In genomic region chr2:24927810-24928479, GRCm38 (mm10) we compare ENCODE assay signal across 8 mouse cellular contexts. TPM values are rescaled to one million over a fixed set of nuclear protein-coding genes. Genes with fewer than 3 reads are reported as not detected.
A peak's percentile ranks its signal among the peaks of the same experiment; 100 is the strongest.
DNase-seq lines count a peak whose midpoint lies in the region; ATAC-seq lines count a peak whose summit lies in the region.

No protein-coding gene starts in this region.

- H3K9ac ChIP-seq in heart, embryonic 16.5 days (ENCODE audit: low read length), result no peak overlapping the region; the same call in 1 of the 2 replicates
- no peak overlapping the region for H3K9ac ChIP-seq in kidney, embryonic 15.5 days
- peak overlapping the region; percentile 11; the same call in 1 of the 2 replicates for H3K9ac ChIP-seq in stomach, embryonic 16.5 days (ENCODE audit: low read length)
- H3K9ac ChIP-seq in hindbrain, embryonic 11.5 days (ENCODE audit: low read depth, low read length), result no peak overlapping the region

- WGBS in heart, embryonic 16.5 days, result 56% methylated on average over 4 of the region's 4 CpGs
- WGBS in kidney, embryonic 15.5 days, result 65% methylated on average over 4 of the region's 4 CpGs
- WGBS in stomach, embryonic 16.5 days, result 49% methylated on average over 4 of the region's 4 CpGs
- 68% methylated on average over 4 of the region's 4 CpGs for WGBS in hindbrain, embryonic 11.5 days

- H3K36me3 ChIP-seq in heart, embryonic 16.5 days (ENCODE audit: control insufficient read depth, insufficient read depth), result no peaks in the 10 kb centered on the region
- H3K36me3 ChIP-seq in kidney, embryonic 15.5 days, result peaks cover 5% of the 10 kb centered on the region; the same call in 1 of the 2 replicates
- no peaks in the 10 kb centered on the region for H3K36me3 ChIP-seq in stomach, embryonic 16.5 days (ENCODE audit: control insufficient read depth, insufficient read depth, low read length)
- H3K36me3 ChIP-seq in hindbrain, embryonic 11.5 days (ENCODE audit: control insufficient read depth, insufficient read depth, low read length), result no peaks in the 10 kb centered on the region

- H3K4me1 ChIP-seq in heart, embryonic 16.5 days (ENCODE audit: control insufficient read depth, insufficient read depth, low read length), result 0 out of 2 replicates have a peak, but pooled peaks cover 2% of the 10 kb centered on the region
- peaks cover 15% of the 10 kb centered on the region for H3K4me1 ChIP-seq in kidney, embryonic 15.5 days
- peaks cover 8% of the 10 kb centered on the region for H3K4me1 ChIP-seq in stomach, embryonic 16.5 days (ENCODE audit: control insufficient read depth, insufficient read depth, low read length)
- no peaks in the 10 kb centered on the region for H3K4me1 ChIP-seq in hindbrain, embryonic 11.5 days (replicated peaks; ENCODE audit: control insufficient read depth, insufficient read depth, low read length)

- no peak overlapping the region for H3K4me3 ChIP-seq in heart, embryonic 16.5 days (ENCODE audit: low read length)
- no peak overlapping the region for H3K4me3 ChIP-seq in kidney, embryonic 15.5 days (replicated peaks)
- H3K4me3 ChIP-seq in stomach, embryonic 16.5 days (replicated peaks; ENCODE audit: low read length), result no peak overlapping the region
- no peak overlapping the region for H3K4me3 ChIP-seq in hindbrain, embryonic 11.5 days (ENCODE audit: low read depth, low read length)

- H3K27ac ChIP-seq in heart, embryonic 16.5 days (ENCODE audit: low read length), result peak overlapping the region; percentile 59
- peak overlapping the region; percentile 83 for H3K27ac ChIP-seq in kidney, embryonic 15.5 days
- H3K27ac ChIP-seq in stomach, embryonic 16.5 days (ENCODE audit: low read length), result peak overlapping the region; percentile 86
- no peak overlapping the region for H3K27ac ChIP-seq in hindbrain, embryonic 11.5 days (ENCODE audit: low read depth, low read length)

- no peak for DNase-seq in heart, adult 9 months (ENCODE audit: low spot score in 2 of 2)
- peak; percentile 42 to 53 for DNase-seq in cerebellum, postnatal 36 days
- no peak for DNase-seq in hindbrain, embryonic 11.5 days (ENCODE audit: low spot score)
- DNase-seq in thymus, postnatal 10 days (ENCODE audit: low spot score in 2 of 2), result no peak
- no peak for DNase-seq in Muller cell, postnatal 12 days (ENCODE audit: inconsistent ontology term)

- no peak for ATAC-seq in heart, embryonic 16.5 days (replicated peaks; ENCODE audit: extremely low read depth, insufficient read depth, low FRiP score)
- ATAC-seq in kidney, embryonic 15.5 days (replicated peaks; ENCODE audit: low FRiP score), result peak; percentile 88
- ATAC-seq in stomach, embryonic 16.5 days (ENCODE audit: insufficient read depth, low FRiP score), result peak; percentile 91
- ATAC-seq in hindbrain, embryonic 11.5 days (ENCODE audit: low FRiP score), result no peak

- H3K27me3 ChIP-seq in heart, embryonic 16.5 days (ENCODE audit: control insufficient read depth, insufficient read depth, low read length), result no peaks in the 10 kb centered on the region
- no peaks in the 10 kb centered on the region for H3K27me3 ChIP-seq in kidney, embryonic 15.5 days
- H3K27me3 ChIP-seq in stomach, embryonic 16.5 days (ENCODE audit: control insufficient read depth, insufficient read depth, low read length), result no peaks in the 10 kb centered on the region
- H3K27me3 ChIP-seq in hindbrain, embryonic 11.5 days (ENCODE audit: control insufficient read depth, insufficient read depth, low read length), result no peaks in the 10 kb centered on the region

- H3K4me2 ChIP-seq in heart, embryonic 16.5 days (ENCODE audit: low read depth, low read length), result no peak overlapping the region
- H3K4me2 ChIP-seq in kidney, embryonic 15.5 days, result no peak overlapping the region
- H3K4me2 ChIP-seq in stomach, embryonic 16.5 days (ENCODE audit: low read depth, low read length), result peak overlapping the region; percentile 32
- H3K4me2 ChIP-seq in hindbrain, embryonic 11.5 days (replicated peaks; ENCODE audit: low read depth, low read length), result no peak overlapping the region

- no peaks in the 10 kb centered on the region for H3K9me3 ChIP-seq in heart, embryonic 16.5 days (replicated peaks; ENCODE audit: control insufficient read depth, low read length)
- H3K9me3 ChIP-seq in kidney, embryonic 15.5 days (replicated peaks), result no peaks in the 10 kb centered on the region
- no peaks in the 10 kb centered on the region for H3K9me3 ChIP-seq in stomach, embryonic 16.5 days (replicated peaks; ENCODE audit: control insufficient read depth, low read length)
- H3K9me3 ChIP-seq in hindbrain, embryonic 11.5 days (ENCODE audit: control insufficient read depth, low read length), result no peaks in the 10 kb centered on the region

RNA-seq across cellular contexts. Expression of gene Arrdc1, which starts 7.1 kb away (rescaled TPM):
- polyA plus RNA-seq in heart, embryonic 16.5 days (2015; fragmentation: Nextera tagmentation; extraction: Ambion mirVana), result 22.3 and 28.2 TPM in 2 replicates
- 45.3 and 48.5 TPM in 2 replicates for polyA plus RNA-seq in kidney, embryonic 15.5 days (2015; fragmentation: Nextera tagmentation; extraction: Ambion mirVana)
- polyA plus RNA-seq in stomach, embryonic 16.5 days (2015; fragmentation: Nextera tagmentation; extraction: Ambion mirVana), result 105 and 120 TPM in 2 replicates
- 14.4 and 14.7 TPM in 2 replicates for polyA plus RNA-seq in hindbrain, embryonic 11.5 days (2014; fragmentation: Nextera tagmentation; extraction: Ambion mirVana)

RNA-seq across cellular contexts. Expression of gene Ehmt1, which starts 8.5 kb away (rescaled TPM):
- 49.0 and 51.5 TPM in 2 replicates for polyA plus RNA-seq in heart, embryonic 16.5 days (2015; fragmentation: Nextera tagmentation; extraction: Ambion mirVana)
- polyA plus RNA-seq in kidney, embryonic 15.5 days (2015; fragmentation: Nextera tagmentation; extraction: Ambion mirVana), result 88.4 and 93.2 TPM in 2 replicates
- 66.6 and 67.6 TPM in 2 replicates for polyA plus RNA-seq in stomach, embryonic 16.5 days (2015; fragmentation: Nextera tagmentation; extraction: Ambion mirVana)
- 98.0 and 113 TPM in 2 replicates for polyA plus RNA-seq in hindbrain, embryonic 11.5 days (2014; fragmentation: Nextera tagmentation; extraction: Ambion mirVana)

RNA-seq across cellular contexts. Expression of gene Zmynd19, which starts 21.6 kb away (rescaled TPM):
- 5.3 and 8.2 TPM in 2 replicates for polyA plus RNA-seq in heart, embryonic 16.5 days (2015; fragmentation: Nextera tagmentation; extraction: Ambion mirVana)
- 15.9 and 22.9 TPM in 2 replicates for polyA plus RNA-seq in kidney, embryonic 15.5 days (2015; fragmentation: Nextera tagmentation; extraction: Ambion mirVana)
- polyA plus RNA-seq in stomach, embryonic 16.5 days (2015; fragmentation: Nextera tagmentation; extraction: Ambion mirVana), result 1.9 and 2.3 TPM in 2 replicates
- 16.8 and 30.6 TPM in 2 replicates for polyA plus RNA-seq in hindbrain, embryonic 11.5 days (2014; fragmentation: Nextera tagmentation; extraction: Ambion mirVana)

RNA-seq across cellular contexts. Expression of gene Dph7, which starts 34.3 kb away (rescaled TPM):
- 16.8 and 17.4 TPM in 2 replicates for polyA plus RNA-seq in heart, embryonic 16.5 days (2015; fragmentation: Nextera tagmentation; extraction: Ambion mirVana)
- polyA plus RNA-seq in kidney, embryonic 15.5 days (2015; fragmentation: Nextera tagmentation; extraction: Ambion mirVana), result 28.3 and 29.5 TPM in 2 replicates
- polyA plus RNA-seq in stomach, embryonic 16.5 days (2015; fragmentation: Nextera tagmentation; extraction: Ambion mirVana), result 22.0 and 22.1 TPM in 2 replicates
- 30.4 and 30.7 TPM in 2 replicates for polyA plus RNA-seq in hindbrain, embryonic 11.5 days (2014; fragmentation: Nextera tagmentation; extraction: Ambion mirVana)

RNA-seq across cellular contexts. Expression of gene Mrpl41, which starts 47.0 kb away (rescaled TPM):
- 125 and 150 TPM in 2 replicates for polyA plus RNA-seq in heart, embryonic 16.5 days (2015; fragmentation: Nextera tagmentation; extraction: Ambion mirVana)
- polyA plus RNA-seq in kidney, embryonic 15.5 days (2015; fragmentation: Nextera tagmentation; extraction: Ambion mirVana), result 116 and 127 TPM in 2 replicates
- polyA plus RNA-seq in stomach, embryonic 16.5 days (2015; fragmentation: Nextera tagmentation; extraction: Ambion mirVana), result 112 and 119 TPM in 2 replicates
- 165 and 167 TPM in 2 replicates for polyA plus RNA-seq in hindbrain, embryonic 11.5 days (2014; fragmentation: Nextera tagmentation; extraction: Ambion mirVana)

Comparison
In these comparisons a context has a peak if more than half of its experiments do, and no peak if none do; other contexts are left out.
1. ATAC-seq: peak in kidney, embryonic 15.5 days (single experiment) and stomach, embryonic 16.5 days (single experiment); none in heart, embryonic 16.5 days (single experiment) and hindbrain, embryonic 11.5 days (single experiment).
2. DNase-seq: peak in cerebellum, postnatal 36 days (2 of 2); none in heart, adult 9 months (0 of 2), hindbrain, embryonic 11.5 days (single experiment), thymus, postnatal 10 days (0 of 2) and Muller cell, postnatal 12 days (single experiment).